Mouse (Mus musculus) intestine, embryonic 15.5 days (tissue): Measurements from ENCODE around the gene Olfr1418. TPM values are rescaled to one million over a fixed set of nuclear protein-coding genes. Genes with fewer than 3 reads are reported as not detected.

Experiments used
- ATAC-seq: fragments of 200-750 bp; cut with Nextera tagmentation; 2 replicates; pipeline ENCODE4 v1.8.0; 2017; ENCODE audit warnings: moderate TSS enrichment, moderate library complexity
- H3K27ac ChIP-seq: fragments of 300-500 bp; sonication (generic); 2 replicates; pipeline ENCODE4 v1.5.1; 2015; ENCODE audit warnings: mild to moderate bottlenecking, inconsistent platforms
- H3K27me3 ChIP-seq: fragments of 300-500 bp; sonication (generic); replicated peaks from 2 replicates; pipeline ENCODE4 v1.6.1; 2015; ENCODE audit warnings: inconsistent platforms
- H3K36me3 ChIP-seq: fragments of 300-500 bp; sonication (generic); 2 replicates; pipeline ENCODE4 v1.6.1; 2015; ENCODE audit warnings: inconsistent platforms
- H3K4me1 ChIP-seq: fragments of 300-500 bp; sonication (generic); replicated peaks from 2 replicates; pipeline ENCODE4 v1.6.1; 2015; ENCODE audit warnings: inconsistent platforms
- H3K4me2 ChIP-seq: fragments of 300-500 bp; sonication (generic); replicated peaks from 2 replicates; pipeline ENCODE4 v1.6.1; 2015; ENCODE audit warnings: mild to moderate bottlenecking, inconsistent platforms
- H3K4me3 ChIP-seq: fragments of 300-500 bp; sonication (generic); replicated peaks from 2 replicates; pipeline ENCODE4 v1.5.1; 2015; ENCODE audit warnings: inconsistent platforms
- H3K9ac ChIP-seq: fragments of 300-500 bp; sonication (generic); 2 replicates; pipeline ENCODE4 v1.6.1; 2015; ENCODE audit warnings: inconsistent platforms
- H3K9me3 ChIP-seq: fragments of 300-500 bp; sonication (generic); 2 replicates; pipeline ENCODE4 v1.6.1; 2016; ENCODE audit warnings: inconsistent platforms
- WGBS: fragments of 180-500 bp; shearing (Covaris S2); methylation state at CpG from one replicate; pipeline ENCODE4 v1.1.7; 2015; 5-methylcytosine and 5-hydroxymethylcytosine counted together
- polyA plus RNA-seq: library from polyadenylated mRNA; unstranded; fragments of >200 nt; fragmentation: Nextera tagmentation; extraction: Ambion mirVana; gene quantifications from 2 replicates; pipeline ENCODE4 v1.2.1, GENCODE M21; 2015

Gene Olfr1418
- polyA plus RNA-seq, 1 experiment from 2014 or later, result not detected

DNA sequence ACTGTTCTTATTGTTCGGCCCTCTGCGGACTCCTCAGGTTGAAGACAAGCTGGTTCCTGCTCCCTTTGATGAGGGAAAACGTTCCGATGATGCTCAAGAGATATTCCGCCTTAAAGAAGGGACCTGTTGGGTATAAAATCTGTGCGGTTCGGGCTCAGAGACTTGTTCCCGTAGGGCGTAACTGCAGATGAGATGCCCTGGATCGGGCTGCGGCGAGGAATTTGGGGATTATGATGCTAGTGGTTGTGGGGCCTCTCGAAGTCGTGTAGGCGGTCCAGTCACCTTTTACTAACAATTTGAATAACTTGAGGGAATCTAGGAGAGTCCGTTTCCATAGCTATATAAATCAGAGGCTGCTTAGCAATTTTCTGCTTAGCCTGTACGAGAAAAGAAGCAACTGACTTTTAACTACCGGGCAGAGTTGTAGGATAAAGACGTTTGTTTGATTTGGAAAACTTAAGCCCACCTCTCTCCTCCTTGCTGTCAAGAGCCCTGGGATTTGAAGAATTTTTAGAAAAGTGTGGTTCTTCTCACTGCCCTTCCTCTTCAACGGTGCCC is 41.6 kb downstream of the Olfr1418 start, which contains the start of gene Stx3:
Gene Stx3, minus strand, starts transcription at position 261 of the 558 bp plus-strand sequence.
- Histone ChIP-seq H3K27ac (peak within 1 kb of the TSS; percentile 78), H3K4me1 (peaks cover 10% of the 10 kb centered on the region; the same call in 1 of the 2 replicates), H3K36me3 (no peaks in the 10 kb centered on the region), H3K9me3 (no peaks in the 10 kb centered on the region), H3K27me3 (no peaks in the 10 kb centered on the region), H3K9ac (peak within 1 kb of the TSS; percentile 81), H3K4me3 (peak within 1 kb of the TSS; percentile 90), H3K4me2 (peak within 1 kb of the TSS; percentile 89)
- under 1% methylated on average over 20 of the region's 20 CpGs for WGBS
- peak; percentile 1; the same call in 1 of the 2 replicates for ATAC-seq

- peak overlapping the region; percentile 81 for H3K9ac ChIP-seq
- H3K36me3 ChIP-seq, result no peaks in the 10 kb centered on the region
- peak; percentile 93 for ATAC-seq
- no peaks in the 10 kb centered on the region for H3K9me3 ChIP-seq
- peak overlapping the region; percentile 78 for H3K27ac ChIP-seq
- H3K4me1 ChIP-seq, result peaks cover 16% of the 10 kb centered on the region; the same call in 1 of the 2 replicates
- WGBS, result under 1% methylated on average over 61 of the region's 83 CpGs
- H3K4me2 ChIP-seq, result peak overlapping the region; percentile 89
- peak overlapping the region; percentile 90 for H3K4me3 ChIP-seq
- H3K27me3 ChIP-seq, result no peaks in the 10 kb centered on the region
Measured at GRCm38 (mm10) chr19:11818199-11819142, 42.4 kb downstream of the Olfr1418 start.

DNA sequence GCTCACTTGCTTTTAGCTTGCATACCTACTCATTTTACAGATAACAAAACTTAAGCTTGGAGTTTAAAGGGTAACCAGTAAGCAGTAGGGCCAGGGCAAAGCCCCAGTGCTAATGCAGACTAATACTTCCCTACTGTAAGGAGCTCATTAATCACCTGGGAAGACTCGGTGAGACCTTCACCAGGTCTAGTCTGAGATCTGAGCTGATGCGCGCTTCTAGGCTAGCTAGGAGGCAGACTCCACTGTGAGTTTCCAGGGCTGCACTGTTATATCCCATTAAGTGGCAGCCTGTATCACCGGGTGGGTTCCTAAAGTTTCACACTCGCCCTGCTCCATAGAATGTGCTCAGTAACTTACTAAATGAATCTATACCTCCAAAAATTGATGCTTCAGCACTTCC is 43.3 kb downstream of the Olfr1418 start:
- Histone ChIP-seq H3K4me3 (peak overlapping the region; percentile 90), H3K9me3 (no peaks in the 10 kb centered on the region), H3K9ac (no peak overlapping the region), H3K36me3 (no peaks in the 10 kb centered on the region), H3K27me3 (no peaks in the 10 kb centered on the region), H3K27ac (no peak overlapping the region), H3K4me2 (peak overlapping the region; percentile 89), H3K4me1 (peaks cover 16% of the 10 kb centered on the region; the same call in 1 of the 2 replicates)
- WGBS, result 21% methylated on average over 5 of the region's 5 CpGs
- no peak for ATAC-seq

DNA sequence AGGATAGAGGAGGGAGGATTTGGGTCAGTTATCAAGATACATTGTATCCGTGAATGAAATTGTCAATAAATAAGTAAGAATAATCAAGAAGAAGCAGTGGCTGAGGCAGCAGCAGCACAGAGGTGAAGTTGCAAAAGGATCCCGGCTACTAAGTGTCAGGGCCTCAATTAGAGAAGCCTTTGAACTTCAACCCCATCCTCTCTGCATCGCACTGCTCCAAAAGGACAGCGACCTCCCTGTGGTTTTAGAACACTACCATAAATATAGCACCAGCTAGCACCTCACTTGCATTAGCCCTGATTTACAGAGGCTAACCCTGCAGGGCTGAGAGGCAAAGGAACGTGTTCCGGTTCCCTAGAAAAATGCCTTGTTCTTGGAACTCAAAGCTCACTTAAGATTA is 44.2 kb downstream of the Olfr1418 start:
- Histone ChIP-seq H3K27ac (no peak overlapping the region), H3K36me3 (no peaks in the 10 kb centered on the region), H3K9me3 (no peaks in the 10 kb centered on the region), H3K4me1 (peaks cover 16% of the 10 kb centered on the region; the same call in 1 of the 2 replicates), H3K4me3 (no peak overlapping the region), H3K4me2 (peak overlapping the region; percentile 89; the same call in 1 of the 2 replicates), H3K27me3 (no peaks in the 10 kb centered on the region), H3K9ac (no peak overlapping the region)
- no peak for ATAC-seq
- 45% methylated on average over 6 of the region's 6 CpGs for WGBS

GRCm38 (mm10) chr19:11814742-11815333 is 46.0 kb downstream of the Olfr1418 start:
- no peaks in the 10 kb centered on the region for H3K27me3 ChIP-seq
- no peaks in the 10 kb centered on the region for H3K9me3 ChIP-seq
- H3K27ac ChIP-seq, result no peak overlapping the region
- no peaks in the 10 kb centered on the region for H3K36me3 ChIP-seq
- 70% methylated on average over 6 of the region's 6 CpGs for WGBS
- peaks cover 13% of the 10 kb centered on the region; the same call in 1 of the 2 replicates for H3K4me1 ChIP-seq
- no peak for ATAC-seq
- no peak overlapping the region for H3K9ac ChIP-seq
- H3K4me2 ChIP-seq, result no peak overlapping the region
- no peak overlapping the region for H3K4me3 ChIP-seq

DNA sequence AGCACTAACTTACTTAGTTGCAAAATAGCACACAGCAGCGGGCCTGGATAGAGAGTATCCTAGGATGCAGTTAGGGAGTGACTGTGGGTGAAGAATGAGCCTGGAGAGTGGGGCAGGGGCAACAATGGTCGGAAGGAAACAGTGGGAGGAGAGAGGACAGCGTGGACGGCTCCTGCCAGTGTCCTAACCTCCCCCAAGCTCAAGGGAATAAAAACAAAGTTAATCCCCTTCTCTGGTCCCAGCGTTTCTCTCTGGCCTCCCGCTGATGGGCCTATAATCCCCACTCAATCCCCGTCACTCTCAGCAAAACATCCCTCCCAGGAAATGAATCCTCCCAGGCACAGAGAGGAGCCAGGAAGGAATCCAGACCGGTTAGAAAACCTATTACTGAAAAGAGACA is 47.2 kb downstream of the Olfr1418 start:
- no peak overlapping the region for H3K4me2 ChIP-seq
- H3K36me3 ChIP-seq, result no peaks in the 10 kb centered on the region
- ATAC-seq, result no peak
- H3K27me3 ChIP-seq, result no peaks in the 10 kb centered on the region
- WGBS, result 21% methylated on average over 8 of the region's 8 CpGs
- peaks cover 13% of the 10 kb centered on the region; the same call in 1 of the 2 replicates for H3K4me1 ChIP-seq
- no peaks in the 10 kb centered on the region for H3K9me3 ChIP-seq
- no peak overlapping the region for H3K9ac ChIP-seq
- no peak overlapping the region for H3K4me3 ChIP-seq
- 0 out of 2 replicates have a peak overlapping the region, but pooled peaks have one; percentile 34 for H3K27ac ChIP-seq

GRCm38 (mm10) chr19:11813136-11813535 is 47.7 kb downstream of the Olfr1418 start:
- 68% methylated on average over 4 of the region's 4 CpGs for WGBS
- ATAC-seq, result no peak
- Histone ChIP-seq H3K27ac (no peak overlapping the region), H3K9me3 (no peaks in the 10 kb centered on the region), H3K4me2 (no peak overlapping the region), H3K4me1 (peaks cover 13% of the 10 kb centered on the region; the same call in 1 of the 2 replicates), H3K27me3 (no peaks in the 10 kb centered on the region), H3K9ac (no peak overlapping the region), H3K36me3 (no peaks in the 10 kb centered on the region), H3K4me3 (no peak overlapping the region)

- Histone ChIP-seq H3K4me2 (no peak overlapping the region), H3K27me3 (no peaks in the 10 kb centered on the region), H3K4me1 (peaks cover 9% of the 10 kb centered on the region; the same call in 1 of the 2 replicates), H3K27ac (no peak overlapping the region), H3K9ac (no peak overlapping the region), H3K36me3 (no peaks in the 10 kb centered on the region), H3K4me3 (no peak overlapping the region), H3K9me3 (no peaks in the 10 kb centered on the region)
- WGBS, result 59% methylated on average over 5 of the region's 5 CpGs
- peak; percentile 81 for ATAC-seq
Measured at GRCm38 (mm10) chr19:11811688-11812365, 49.0 kb downstream of the Olfr1418 start.

DNA sequence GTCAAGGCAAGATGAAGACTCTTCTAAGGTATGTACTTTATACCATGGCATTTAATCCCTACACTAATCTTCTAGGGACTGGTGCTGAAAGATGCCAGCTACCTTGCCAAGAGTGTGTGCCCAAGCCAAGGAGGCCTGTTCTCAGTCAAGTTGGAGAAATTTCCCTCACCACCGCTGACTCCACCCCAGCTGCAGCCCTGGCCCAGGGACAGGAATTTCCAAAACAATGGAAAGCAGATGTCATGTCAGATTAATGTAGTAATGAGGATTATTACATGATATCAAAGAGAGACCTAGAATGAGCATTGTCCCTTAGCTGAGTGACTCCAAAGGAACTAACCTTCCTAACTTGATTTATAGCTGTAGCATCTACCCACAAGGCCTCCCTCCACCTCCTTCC is 50.0 kb downstream of the Olfr1418 start:
- WGBS, result 81% methylated on average over 1 of the region's 1 CpGs

DNA sequence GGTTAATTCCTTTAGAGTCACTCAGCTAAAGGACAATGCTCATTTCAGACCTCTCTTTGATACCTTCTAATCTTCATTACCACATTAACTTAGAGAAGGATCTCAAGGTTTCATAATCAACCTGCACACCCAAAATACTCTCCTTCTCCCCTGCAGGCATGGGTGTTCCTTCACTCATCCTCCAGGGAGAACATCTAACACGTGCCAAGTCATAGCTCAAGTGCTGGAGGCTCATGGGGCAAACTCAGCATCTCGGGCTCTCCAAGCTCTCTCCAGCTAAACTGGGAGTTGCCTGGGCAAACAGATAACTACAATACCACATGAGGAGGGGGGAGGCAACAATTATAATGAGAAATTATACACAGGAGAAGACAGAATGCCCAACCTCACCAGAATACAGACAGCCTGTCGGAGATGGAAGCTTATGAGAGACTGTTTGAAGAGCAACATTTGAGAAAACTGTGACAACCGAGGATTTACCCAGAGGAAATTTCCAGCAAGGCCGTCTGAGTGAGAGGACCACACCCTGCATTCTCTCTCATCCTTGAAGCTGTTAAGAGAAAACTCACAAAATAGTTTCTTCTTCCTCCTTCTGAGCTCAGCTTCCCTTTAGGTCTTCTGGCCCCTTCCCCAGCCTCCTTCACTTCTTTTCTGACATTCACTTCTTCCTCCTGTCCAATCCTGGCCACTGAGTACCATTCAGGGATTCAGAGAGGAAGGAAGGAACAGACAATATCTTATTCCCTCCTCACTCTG is 50.7 kb downstream of the Olfr1418 start:
- no peak overlapping the region for H3K27ac ChIP-seq
- no peak overlapping the region for H3K9ac ChIP-seq

More for the DNA sequence above, 50.0 kb downstream of the Olfr1418 start:
- no peak overlapping the region for H3K4me3 ChIP-seq
- H3K4me2 ChIP-seq, result no peak overlapping the region
- H3K27ac ChIP-seq, result no peak overlapping the region
- no peaks in the 10 kb centered on the region for H3K9me3 ChIP-seq
- no peak for ATAC-seq
- no peaks in the 10 kb centered on the region for H3K36me3 ChIP-seq
- H3K4me1 ChIP-seq, result peaks cover 6% of the 10 kb centered on the region; the same call in 1 of the 2 replicates
- no peaks in the 10 kb centered on the region for H3K27me3 ChIP-seq
- H3K9ac ChIP-seq, result no peak overlapping the region

DNA sequence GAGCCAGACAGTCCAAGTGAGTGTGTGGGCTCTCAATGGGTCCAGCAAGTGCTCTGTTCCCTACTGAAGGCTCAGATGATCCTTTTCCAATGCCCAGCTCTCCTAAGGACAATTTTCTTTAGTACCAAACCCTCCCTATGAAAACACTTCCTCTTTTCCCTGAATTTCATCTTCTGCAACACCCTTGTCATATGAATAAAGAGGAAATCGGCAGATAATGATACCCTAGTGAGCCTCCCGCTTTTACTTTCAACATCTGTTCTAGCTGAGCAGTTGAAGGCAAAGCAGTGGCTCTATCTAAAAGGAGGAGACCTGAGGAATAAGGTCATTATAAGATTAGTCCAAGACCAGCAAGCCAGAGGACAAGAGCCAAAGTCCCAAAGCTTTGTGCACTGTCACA is 52.4 kb downstream of the Olfr1418 start:
- no peaks in the 10 kb centered on the region for H3K36me3 ChIP-seq
- H3K27me3 ChIP-seq, result no peaks in the 10 kb centered on the region
- H3K9me3 ChIP-seq, result no peaks in the 10 kb centered on the region
- WGBS, result 79% methylated on average over 2 of the region's 2 CpGs
- no peak overlapping the region for H3K27ac ChIP-seq
- no peak overlapping the region for H3K4me2 ChIP-seq
- H3K9ac ChIP-seq, result no peak overlapping the region
- no peak for ATAC-seq
- no peaks in the 10 kb centered on the region for H3K4me1 ChIP-seq
- no peak overlapping the region for H3K4me3 ChIP-seq

More for the DNA sequence above, 50.7 kb downstream of the Olfr1418 start:
- no peak for ATAC-seq
- no peak overlapping the region for H3K4me2 ChIP-seq
- no peaks in the 10 kb centered on the region for H3K27me3 ChIP-seq
- no peaks in the 10 kb centered on the region for H3K36me3 ChIP-seq
- H3K9me3 ChIP-seq, result no peaks in the 10 kb centered on the region
- 66% methylated on average over 5 of the region's 5 CpGs for WGBS
- no peak overlapping the region for H3K4me3 ChIP-seq
- H3K4me1 ChIP-seq, result peaks cover 6% of the 10 kb centered on the region; the same call in 1 of the 2 replicates
